Mouse (Mus musculus) kidney, postnatal 25 days (tissue): Measurements from ENCODE around the gene Zfp534.
"Not testable (repeated sequence)": the region's sequence is repeated elsewhere in the genome, so short reads cannot be mapped to it uniquely, and the experiment has no call there.

Experiments used
- DNase-seq, 2 experiments: peaks; one replicate each; pipeline ENCODE4 v3.0.0; 2021; ENCODE audit warnings: mixed read lengths in 2 of 2

The Zfp534 gene

GRCm38 (mm10) chr4:147702453-147702852, at the start of gene Zfp534:
Gene Zfp534 (minus strand): TSS chr4:147702553.
- not testable (repeated sequence) for DNase-seq

- DNase-seq, result not testable (repeated sequence)
Measured at GRCm38 (mm10) chr4:147746255-147746654, 43.9 kb upstream of the Zfp534 start.

- peak; percentile 4 to 42 for DNase-seq
Measured at GRCm38 (mm10) chr4:147738636-147739369, 36.5 kb upstream of the Zfp534 start.

DNA sequence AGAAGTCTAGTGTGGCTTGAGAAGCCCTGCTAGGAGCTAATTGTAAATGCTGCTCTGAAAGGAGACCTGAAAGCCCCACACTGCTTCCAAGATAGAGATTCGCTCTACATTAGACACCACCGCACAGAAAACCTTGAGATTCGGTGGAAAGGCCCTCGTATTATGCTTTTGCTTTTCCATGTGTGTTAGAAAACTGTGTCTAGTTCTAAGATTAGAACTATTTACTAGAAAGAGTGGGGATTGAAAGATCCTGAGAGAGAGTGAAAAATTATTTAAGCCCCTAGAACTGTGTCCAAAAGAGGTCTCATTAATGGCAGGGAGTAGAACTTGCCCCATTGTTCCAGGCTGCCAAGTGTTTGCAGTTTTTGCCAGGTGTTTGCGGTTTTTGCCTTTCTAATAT, 47.1 kb downstream of the Zfp534 start:
- peak in 1 of 2 experiments; percentile 13 for DNase-seq

DNA sequence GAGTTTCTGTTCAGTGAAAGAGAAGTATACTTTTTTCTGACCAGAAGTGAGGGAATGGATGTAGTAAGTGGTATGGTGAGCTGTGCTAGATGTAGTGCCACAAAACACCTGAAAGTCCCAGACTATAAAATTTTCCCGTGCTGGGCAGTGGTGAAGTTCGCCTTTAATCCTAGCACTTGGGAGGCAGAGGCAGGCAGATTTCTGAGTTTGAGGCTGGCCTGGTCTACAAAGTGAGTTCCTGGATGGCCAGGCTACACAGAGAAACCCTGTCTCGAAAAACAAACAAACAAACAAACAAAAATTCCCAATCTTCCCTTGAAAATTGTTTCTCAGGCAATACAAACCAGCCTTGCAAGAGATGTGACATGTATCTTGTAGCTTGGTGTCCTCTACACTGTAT, 54.9 kb downstream of the Zfp534 start:
- DNase-seq, result not testable (repeated sequence)

DNA sequence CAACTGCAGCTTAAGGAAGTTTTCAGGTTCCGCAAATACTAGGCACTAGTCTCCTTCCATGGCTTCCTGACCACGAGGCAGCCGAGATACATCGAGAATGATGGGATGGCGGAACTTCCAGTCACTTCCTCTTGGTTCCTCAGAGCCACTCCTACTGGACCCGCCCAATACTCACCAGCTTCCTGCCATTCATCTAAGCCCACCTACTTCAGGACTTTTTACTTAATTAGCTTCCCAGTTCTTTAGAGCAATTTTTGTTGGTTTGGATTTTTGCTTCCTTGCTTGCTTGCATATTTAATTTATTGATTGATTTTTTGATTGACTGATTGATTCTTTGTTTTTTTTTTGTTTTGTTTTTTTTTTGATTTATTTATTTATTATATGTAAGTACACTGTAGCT, 59.9 kb downstream of the Zfp534 start, which contains the start of gene Zfp979:
Gene Zfp979 (minus strand): TSS at position 101 of the 400 bp plus-strand sequence.
- DNase-seq, result not testable (repeated sequence)

DNA sequence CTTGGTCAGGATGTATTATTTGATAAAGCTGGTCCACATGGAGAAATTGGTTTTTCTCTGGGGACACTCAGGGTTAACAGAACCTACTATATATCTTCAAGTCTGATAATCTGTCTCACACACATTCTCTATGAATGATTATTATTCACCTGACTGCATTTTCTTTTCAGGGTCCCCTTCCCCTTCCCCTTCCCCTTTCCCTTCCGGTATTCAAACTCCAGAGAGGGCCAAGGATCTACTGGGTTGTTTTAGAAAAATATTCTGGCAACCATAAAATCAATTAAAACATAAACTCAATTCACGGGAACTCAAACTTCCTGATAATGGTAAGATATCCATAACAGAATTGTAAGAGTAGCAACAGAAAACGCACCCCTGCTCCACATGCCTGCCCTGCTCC, 60.4 kb downstream of the Zfp534 start:
- not testable (repeated sequence) for DNase-seq

DNA sequence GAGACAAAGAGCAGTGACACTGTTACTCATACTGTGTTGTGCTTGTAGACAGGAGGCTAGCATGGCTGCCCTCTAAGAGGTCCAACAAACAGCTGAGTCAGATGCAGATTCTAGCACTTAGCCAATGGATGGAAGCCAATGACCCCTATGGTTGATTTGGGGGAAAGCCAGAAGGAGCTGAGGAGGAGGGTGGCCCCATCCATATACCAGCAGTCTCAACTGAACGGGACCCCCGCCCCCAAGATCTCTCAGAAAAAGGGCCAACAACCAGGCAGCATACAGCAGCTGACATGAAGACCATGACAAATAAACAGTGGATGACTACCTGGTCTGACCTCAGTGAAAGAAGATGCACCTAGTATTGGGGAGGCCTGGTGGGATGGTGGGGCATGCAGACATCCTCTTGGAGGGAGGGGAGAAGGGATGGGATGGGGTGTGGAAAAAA, 68.5 kb downstream of the Zfp534 start:
- not testable (repeated sequence) for DNase-seq
